Mouse (Mus musculus) ES-CJ7 (cell line): ENCODE measurements at regions not wholly inside any gene's neighbourhood (a gene's known extent, or its start where the extent isn't known, plus 50 kb on each side); places are given as distances from the start of the nearest gene placed in this dataset.

ENCODE experiments used
- DNase-seq: peaks from one replicate; pipeline ENCODE4 v3.0.0; 2011; ENCODE audit warnings: low read depth, low spot score

- no peak for DNase-seq
Observed at GRCm38 (mm10) chr13:118603474-118603873, 66.1 kb upstream of the Fgf10 start.

GRCm38 (mm10) chr13:118596856-118597255, 72.7 kb upstream of the Fgf10 start:
- peak; percentile 41 for DNase-seq

- no peak for DNase-seq
Observed at GRCm38 (mm10) chr13:118596218-118596795, 73.3 kb upstream of the Fgf10 start.

GRCm38 (mm10) chr13:118592074-118592473, 77.5 kb upstream of the Fgf10 start:
- no peak for DNase-seq

GRCm38 (mm10) chr13:118572555-118572954, 97.0 kb upstream of the Fgf10 start:
- no peak for DNase-seq

GRCm38 (mm10) chr13:118565219-118565833, 104.3 kb upstream of the Fgf10 start:
- no peak for DNase-seq

- DNase-seq, result no peak
Observed at GRCm38 (mm10) chr13:118558966-118559365, 110.6 kb upstream of the Fgf10 start.

GRCm38 (mm10) chr13:118552029-118552428, 117.6 kb upstream of the Fgf10 start:
- no peak for DNase-seq

- DNase-seq, result no peak
Observed at GRCm38 (mm10) chr13:118538742-118539141, 130.8 kb upstream of the Fgf10 start.

GRCm38 (mm10) chr13:118513961-118514360, 126.9 kb upstream of the Mrps30 start:
- no peak for DNase-seq

GRCm38 (mm10) chr13:118506136-118506535, 119.1 kb upstream of the Mrps30 start:
- no peak for DNase-seq

- DNase-seq, result no peak
Observed at GRCm38 (mm10) chr13:118490610-118491009, 103.6 kb upstream of the Mrps30 start.

GRCm38 (mm10) chr13:118483031-118483430, 96.0 kb upstream of the Mrps30 start:
- DNase-seq, result no peak

- DNase-seq, result no peak
Observed at GRCm38 (mm10) chr13:118480237-118480636, 93.2 kb upstream of the Mrps30 start.

- DNase-seq, result no peak
Observed at GRCm38 (mm10) chr13:118478487-118478886, 91.4 kb upstream of the Mrps30 start.

- DNase-seq, result no peak
Observed at GRCm38 (mm10) chr13:118472578-118472977, 85.5 kb upstream of the Mrps30 start.

GRCm38 (mm10) chr13:118459672-118460384, 72.8 kb upstream of the Mrps30 start:
- DNase-seq, result no peak

GRCm38 (mm10) chr13:118448977-118449705, 62.1 kb upstream of the Mrps30 start:
- DNase-seq, result no peak

GRCm38 (mm10) chr13:118441322-118442064, 54.4 kb upstream of the Mrps30 start:
- no peak for DNase-seq
